Mouse (Mus musculus): ENCODE results near the gene Spg21. TPM values are rescaled to one million over a fixed set of nuclear protein-coding genes. Genes with fewer than 3 reads are reported as not detected.

Gene Spg21
- polyA plus RNA-seq (2017; shearing (Covaris generic)): 100 to 1,000 TPM; 120 to 122 TPM

DNA sequence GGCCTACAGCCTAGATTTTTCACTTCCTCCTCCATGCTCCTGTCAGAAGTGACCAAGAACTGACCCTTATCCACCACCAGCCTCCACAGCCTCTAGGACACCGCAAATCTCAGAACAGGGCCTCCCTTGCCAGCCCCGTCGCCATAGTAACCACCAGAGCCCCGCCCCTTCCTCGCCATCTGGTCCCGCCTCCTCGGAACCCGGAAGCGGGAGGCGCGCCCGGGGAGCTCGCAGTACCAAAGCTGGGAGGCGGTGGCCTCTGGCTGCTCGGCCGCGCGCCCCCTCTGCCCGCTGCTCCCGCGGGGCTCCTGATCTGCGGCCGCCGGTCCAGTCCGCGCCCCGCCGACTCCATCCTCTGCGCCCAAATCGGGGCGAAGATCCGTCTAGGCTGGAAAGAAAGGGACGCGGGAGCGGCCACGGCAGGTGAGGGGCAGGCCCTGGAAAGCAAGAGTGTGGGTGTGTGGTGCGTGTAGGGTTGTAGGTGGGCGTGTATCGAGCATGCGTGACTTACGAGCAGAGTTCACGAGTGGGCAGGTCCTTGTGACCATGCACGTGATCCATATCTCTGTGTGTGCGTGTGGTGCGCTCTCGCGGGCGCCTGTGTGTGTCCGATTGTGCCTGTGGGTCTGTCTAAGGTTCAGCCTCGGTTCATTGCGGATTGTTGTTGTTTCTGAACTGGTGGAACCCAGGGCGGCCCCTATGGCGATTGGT is at the start of gene Spg21:
Gene Spg21, plus strand, starts transcription at position 216 of the 711 bp plus-strand sequence.

DNA sequence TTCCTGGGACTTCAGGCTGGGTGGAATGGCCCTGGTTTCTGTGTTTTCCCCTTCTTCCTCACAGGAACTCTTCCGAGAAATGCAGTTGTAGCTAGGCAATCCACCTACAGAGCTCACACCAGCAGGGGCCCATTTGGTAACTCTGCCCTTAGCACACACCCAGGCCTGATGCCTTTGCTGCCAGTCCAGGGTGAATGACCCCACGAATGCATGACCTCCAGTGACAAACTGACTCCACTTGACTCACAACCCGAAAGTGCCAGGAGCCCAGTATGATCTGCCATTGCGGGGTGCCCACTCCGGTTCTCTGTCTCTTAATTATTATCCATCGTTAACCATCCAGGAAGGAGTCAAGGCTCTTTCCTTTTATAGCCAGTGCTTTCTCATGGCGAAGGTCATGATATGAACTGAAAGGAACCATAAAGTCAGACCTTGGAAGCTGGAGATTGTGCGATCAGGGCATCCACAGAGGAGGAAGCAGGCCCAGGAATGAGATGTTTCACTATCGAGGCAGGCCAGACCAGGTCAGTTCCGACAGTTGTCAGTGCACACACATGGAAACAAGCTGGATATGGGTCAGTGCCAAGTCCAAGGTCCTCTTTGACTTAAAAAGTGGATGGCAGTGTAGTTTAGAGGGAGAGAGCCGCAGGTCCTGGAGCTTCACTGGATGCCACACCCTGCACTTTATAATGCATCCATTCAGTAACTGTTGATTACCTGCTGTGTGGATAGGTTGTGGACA is 37.8 kb upstream of the Spg21 start, which contains the start of gene Slc51b:
Gene Slc51b, minus strand, starts transcription at position 196 of the 742 bp plus-strand sequence.

DNA sequence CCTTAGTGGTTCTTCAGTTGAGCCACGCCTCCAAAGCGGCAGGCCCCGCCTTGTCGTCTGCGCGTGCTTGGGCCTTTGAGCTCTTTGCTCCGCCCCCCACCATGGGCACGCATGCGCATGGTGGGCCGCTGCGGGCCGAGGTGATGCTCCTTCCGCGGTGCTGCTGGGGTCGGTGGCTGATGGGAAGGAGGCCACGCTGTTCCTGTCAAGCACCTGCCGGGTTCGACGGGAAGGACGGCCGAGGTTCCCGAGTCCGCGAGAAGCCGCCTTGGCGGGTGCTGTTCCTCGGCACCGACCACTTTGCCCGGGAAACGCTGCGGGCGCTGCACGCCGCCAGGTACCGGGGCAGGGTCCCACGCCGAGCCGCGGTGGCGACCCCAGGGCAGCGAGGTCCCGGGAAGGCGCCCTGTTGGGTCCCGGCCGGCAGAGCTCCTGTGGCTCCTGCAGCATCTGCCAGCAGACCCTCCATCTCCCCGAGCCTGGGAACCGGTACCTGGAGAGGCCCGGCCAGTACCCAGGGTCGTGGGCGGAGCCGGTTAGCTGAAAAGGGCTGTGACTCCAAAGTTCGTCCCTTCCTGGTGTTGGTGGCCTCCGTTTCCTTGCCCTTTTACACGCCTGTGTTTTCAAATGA is 25.0 kb upstream of the Spg21 start, which contains the start of gene Mtfmt:
Gene Mtfmt, plus strand, starts transcription at position 112 of the 631 bp plus-strand sequence.

DNA sequence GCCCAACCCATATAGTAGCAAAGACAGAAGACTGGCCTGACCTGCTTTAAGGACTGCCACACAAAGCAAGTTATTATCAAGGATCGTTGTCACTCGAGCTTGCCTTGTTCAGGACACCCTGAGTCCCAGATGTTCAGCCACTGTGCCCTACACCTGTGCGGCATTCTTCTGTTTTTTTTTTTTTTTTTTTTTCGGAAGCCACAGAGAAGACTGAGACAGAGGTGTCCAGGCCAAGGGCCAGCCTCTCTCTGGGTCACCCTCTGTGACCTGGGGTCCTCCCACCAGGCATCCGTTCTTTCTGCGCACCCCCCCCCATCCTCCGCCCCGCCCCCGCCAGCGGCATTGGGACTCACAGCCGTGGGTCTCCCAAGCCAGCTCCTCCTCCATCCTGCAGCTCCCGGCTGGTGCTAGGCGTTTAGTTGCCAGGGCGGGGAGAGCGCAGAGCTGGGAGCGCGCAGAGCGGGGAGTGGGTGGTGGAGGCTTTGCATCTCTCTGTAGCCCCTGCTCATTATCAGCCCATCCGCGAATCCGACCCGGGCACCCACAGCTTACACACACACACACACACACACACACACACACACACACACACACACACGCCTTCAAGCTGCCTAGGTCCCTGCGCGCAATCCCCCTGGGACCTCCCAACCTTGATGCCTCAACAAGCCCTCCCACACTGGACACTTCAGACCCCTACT is 59.2 kb downstream of the Spg21 start, which contains the start of gene Ankdd1a:
Gene Ankdd1a, minus strand, starts transcription at position 387 of the 698 bp plus-strand sequence.

Other genes with a start within 250 kb of the Spg21 start
- under 1 TPM in 1 of 2 experiments, not detected in 1; 0.36 TPM for gene Cilp, start 195.8 kb upstream of the Spg21 start, polyA plus RNA-seq (2017; shearing (Covaris generic))
- gene Clpx, start 166.7 kb upstream of the Spg21 start, polyA plus RNA-seq (2017; shearing (Covaris generic)): 10 to 100 TPM; 45.4 to 46.4 TPM
- gene Pdcd7, start 114.8 kb upstream of the Spg21 start, polyA plus RNA-seq (2017; shearing (Covaris generic)): 10 to 100 TPM; 30.2 to 35.3 TPM
- gene Ubap1l, start 99.9 kb upstream of the Spg21 start, polyA plus RNA-seq (2017; shearing (Covaris generic)): under 1 TPM in 1 of 2 experiments, not detected in 1; 0.12 TPM
- gene Kbtbd13, start 69.3 kb upstream of the Spg21 start, polyA plus RNA-seq (2017; shearing (Covaris generic)): not detected
- not detected for gene Rasl12, start 62.4 kb upstream of the Spg21 start, polyA plus RNA-seq (2017; shearing (Covaris generic))
- gene Slc51b, start 38.0 kb upstream of the Spg21 start, polyA plus RNA-seq (2017; shearing (Covaris generic)): not detected
- gene Mtfmt, start 25.2 kb upstream of the Spg21 start, polyA plus RNA-seq (2017; shearing (Covaris generic)): 10 to 100 TPM; 33.0 to 37.9 TPM
- gene Ankdd1a, start 59.2 kb downstream of the Spg21 start, polyA plus RNA-seq (2017; shearing (Covaris generic)): under 1 TPM in 1 of 2 experiments, not detected in 1; 0.39 TPM
- gene Plekho2, start 119.1 kb downstream of the Spg21 start, polyA plus RNA-seq (2017; shearing (Covaris generic)): 10 to 100 TPM; 36.7 to 88.6 TPM
- 1 to 10 TPM; 1.1 to 1.9 TPM for gene Pif1, start 126.2 kb downstream of the Spg21 start, polyA plus RNA-seq (2017; shearing (Covaris generic))
- gene Rbpms2, start 168.7 kb downstream of the Spg21 start, polyA plus RNA-seq (2017; shearing (Covaris generic)): 1 to 10 TPM in 1 of 2 experiments, under 1 TPM in 1; 0.44 to 5.3 TPM
- gene Oaz2, start 207.1 kb downstream of the Spg21 start, polyA plus RNA-seq (2017; shearing (Covaris generic)): 100 to 1,000 TPM in 1 of 2 experiments, 10 to 100 TPM in 1; 91.4 to 133 TPM